In the genomic region with DNA sequence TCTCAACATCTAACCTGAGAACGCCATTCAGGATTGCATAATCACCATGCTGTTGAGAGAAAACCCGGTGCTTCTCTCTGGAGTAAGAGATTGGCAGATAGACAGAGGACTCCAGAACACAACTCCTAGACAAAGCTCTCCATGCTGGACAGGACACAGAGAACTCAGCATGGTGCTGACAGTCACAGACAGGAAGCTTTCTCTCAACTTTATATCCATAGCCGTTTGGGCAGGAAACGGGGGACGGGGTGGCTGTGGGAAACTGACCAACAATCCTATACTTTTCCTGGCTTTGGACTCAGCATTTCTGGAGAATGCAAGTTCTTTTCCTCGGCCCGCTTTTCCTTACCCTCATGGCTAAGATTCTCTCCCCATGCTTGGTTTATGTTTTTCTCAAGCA, we compare ENCODE assay signal across 12 mouse cellular contexts. TPM values are rescaled to one million over a fixed set of nuclear protein-coding genes. Genes with fewer than 3 reads are reported as not detected.
A peak's percentile ranks its signal among the peaks of the same experiment; 100 is the strongest.
DNase-seq lines count a peak whose midpoint lies in the region; ATAC-seq and TF ChIP-seq lines count a peak whose summit lies in the region.
"Had no signal": no experiment of that assay in that cellular context is flagged by ENCODE, and none has a peak within 500 bp of the region (broad histone marks: within the 10 kb centered on the region; RNA-seq: fewer than 3 reads in every experiment).

No protein-coding gene starts in this region.

- no peaks in the 10 kb centered on the region for H3K9me3 ChIP-seq in forebrain, embryonic 13.5 days (replicated peaks)
- no peaks in the 10 kb centered on the region for H3K9me3 ChIP-seq in forebrain, embryonic 12.5 days
- H3K9me3 ChIP-seq in hindbrain, embryonic 14.5 days (ENCODE audit: control insufficient read depth, low read length): no peaks in the 10 kb centered on the region
- H3K9me3 ChIP-seq in hindbrain, embryonic 10.5 days: no peaks in the 10 kb centered on the region
- H3K9me3 ChIP-seq in lung, embryonic 16.5 days (ENCODE audit: control insufficient read depth, low read length): no peaks in the 10 kb centered on the region
- no peaks in the 10 kb centered on the region for H3K9me3 ChIP-seq in neural tube, embryonic 15.5 days (replicated peaks)

- no peak overlapping the region for H3K4me2 ChIP-seq in forebrain, embryonic 13.5 days
- no peak overlapping the region for H3K4me2 ChIP-seq in forebrain, embryonic 12.5 days
- H3K4me2 ChIP-seq in hindbrain, embryonic 14.5 days (replicated peaks): no peak overlapping the region
- H3K4me2 ChIP-seq in lung, embryonic 16.5 days (ENCODE audit: low read depth, low read length): no peak overlapping the region
- no peak overlapping the region for H3K4me2 ChIP-seq in neural tube, embryonic 15.5 days

- 0 out of 2 replicates have a peak overlapping the region, but pooled peaks have one; percentile 25 for H3K27ac ChIP-seq in forebrain, embryonic 13.5 days
- H3K27ac ChIP-seq in forebrain, embryonic 12.5 days: no peak overlapping the region
- H3K27ac ChIP-seq in hindbrain, embryonic 14.5 days: 0 out of 2 replicates have a peak overlapping the region, but pooled peaks have one; percentile 44
- H3K27ac ChIP-seq in hindbrain, embryonic 10.5 days: no peak overlapping the region
- peak overlapping the region; percentile 84 for H3K27ac ChIP-seq in lung, embryonic 16.5 days (ENCODE audit: low read length)
- H3K27ac ChIP-seq in neural tube, embryonic 15.5 days (replicated peaks): peak overlapping the region; percentile 33; the same call in 1 of the 2 replicates
- H3K27ac ChIP-seq in layer of hippocampus, adult 2 months: no peak overlapping the region; the same call in 1 of the 2 replicates

- TF ChIP-seq CTCF in layer of hippocampus, adult 2 months (conservative IDR thresholded peaks at IDR 0.05): no peak

- H3K9ac ChIP-seq in forebrain, embryonic 13.5 days: no peak overlapping the region
- H3K9ac ChIP-seq in forebrain, embryonic 12.5 days: no peak overlapping the region
- H3K9ac ChIP-seq in hindbrain, embryonic 14.5 days: no peak overlapping the region
- no peak overlapping the region for H3K9ac ChIP-seq in lung, embryonic 16.5 days (ENCODE audit: low read length)
- H3K9ac ChIP-seq in neural tube, embryonic 15.5 days (replicated peaks): no peak overlapping the region

- no peak overlapping the region for H3K4me3 ChIP-seq in forebrain, embryonic 13.5 days
- no peak overlapping the region for H3K4me3 ChIP-seq in forebrain, embryonic 12.5 days (replicated peaks)
- no peak overlapping the region for H3K4me3 ChIP-seq in hindbrain, embryonic 14.5 days (replicated peaks; ENCODE audit: low read length)
- no peak overlapping the region for H3K4me3 ChIP-seq in hindbrain, embryonic 10.5 days
- H3K4me3 ChIP-seq in lung, embryonic 16.5 days (ENCODE audit: low read length): no peak overlapping the region
- H3K4me3 ChIP-seq in neural tube, embryonic 15.5 days (replicated peaks): no peak overlapping the region
- no peak overlapping the region for H3K4me3 ChIP-seq in layer of hippocampus, adult 2 months

- no peak for DNase-seq in hindbrain, embryonic 14.5 days (ENCODE audit: low spot score)
- DNase-seq in hindbrain, embryonic 10.5 days (ENCODE audit: low spot score): no peak
- no peak for DNase-seq in lung, postnatal 25 days (ENCODE audit: low spot score)
- DNase-seq in layer of hippocampus, adult 2 months (ENCODE audit: low spot score in 2 of 2): no peak
- DNase-seq: adrenal gland, adult 2 months; cerebellum, adult 11 months; gastrocnemius, postnatal 14 days; right cerebral cortex, adult 18-20 months had no signal

- no peak for ATAC-seq in forebrain, embryonic 13.5 days
- no peak for ATAC-seq in forebrain, embryonic 12.5 days (ENCODE audit: low FRiP score)
- no peak for ATAC-seq in hindbrain, embryonic 14.5 days (ENCODE audit: low FRiP score)
- 0 out of 2 replicates have a peak, but pooled peaks have one; percentile 34 for ATAC-seq in lung, embryonic 16.5 days (ENCODE audit: low read depth)
- no peak for ATAC-seq in neural tube, embryonic 15.5 days (ENCODE audit: low FRiP score)

- 0 out of 2 replicates have a peak, but pooled peaks cover 5% of the 10 kb centered on the region for H3K4me1 ChIP-seq in forebrain, embryonic 13.5 days
- 0 out of 2 replicates have a peak, but pooled peaks cover 5% of the 10 kb centered on the region for H3K4me1 ChIP-seq in forebrain, embryonic 12.5 days
- no peaks in the 10 kb centered on the region; the same call in 1 of the 2 replicates for H3K4me1 ChIP-seq in hindbrain, embryonic 14.5 days (replicated peaks; ENCODE audit: control insufficient read depth, insufficient read depth, low read length)
- no peaks in the 10 kb centered on the region for H3K4me1 ChIP-seq in hindbrain, embryonic 10.5 days (replicated peaks)
- H3K4me1 ChIP-seq in lung, embryonic 16.5 days (replicated peaks; ENCODE audit: control insufficient read depth, insufficient read depth, low read length): peaks cover 19% of the 10 kb centered on the region
- H3K4me1 ChIP-seq in neural tube, embryonic 15.5 days: no peaks in the 10 kb centered on the region

- WGBS in forebrain, embryonic 13.5 days: 89% methylated on average over 7 of the region's 7 CpGs
- 87% methylated on average over 7 of the region's 7 CpGs for WGBS in forebrain, embryonic 12.5 days
- 75% methylated on average over 7 of the region's 7 CpGs for WGBS in hindbrain, embryonic 14.5 days
- 82% methylated on average over 7 of the region's 7 CpGs for WGBS in hindbrain, embryonic 10.5 days
- WGBS in lung, embryonic 16.5 days: 57% methylated on average over 7 of the region's 7 CpGs
- 75% methylated on average over 7 of the region's 7 CpGs for WGBS in neural tube, embryonic 15.5 days

- H3K36me3 ChIP-seq in forebrain, embryonic 13.5 days (ENCODE audit: poor library complexity, severe bottlenecking): no peaks in the 10 kb centered on the region
- peaks cover 9% of the 10 kb centered on the region; the same call in 1 of the 2 replicates for H3K36me3 ChIP-seq in forebrain, embryonic 12.5 days (replicated peaks)
- no peaks in the 10 kb centered on the region for H3K36me3 ChIP-seq in hindbrain, embryonic 14.5 days (replicated peaks; ENCODE audit: control insufficient read depth, insufficient read depth)
- peaks cover 25% of the 10 kb centered on the region for H3K36me3 ChIP-seq in hindbrain, embryonic 10.5 days
- no peaks in the 10 kb centered on the region for H3K36me3 ChIP-seq in lung, embryonic 16.5 days (ENCODE audit: control insufficient read depth, insufficient read depth, low read length)
- H3K36me3 ChIP-seq in neural tube, embryonic 15.5 days: no peaks in the 10 kb centered on the region

- no peaks in the 10 kb centered on the region for H3K27me3 ChIP-seq in forebrain, embryonic 13.5 days
- H3K27me3 ChIP-seq in forebrain, embryonic 12.5 days: no peaks in the 10 kb centered on the region
- H3K27me3 ChIP-seq in hindbrain, embryonic 14.5 days (ENCODE audit: control insufficient read depth, insufficient read depth, low read length): no peaks in the 10 kb centered on the region
- no peaks in the 10 kb centered on the region for H3K27me3 ChIP-seq in hindbrain, embryonic 10.5 days (ENCODE audit: insufficient read depth, poor library complexity, severe bottlenecking)
- H3K27me3 ChIP-seq in lung, embryonic 16.5 days (ENCODE audit: control insufficient read depth, insufficient read depth, low read depth, low read length): no peaks in the 10 kb centered on the region
- H3K27me3 ChIP-seq in neural tube, embryonic 15.5 days (replicated peaks): no peaks in the 10 kb centered on the region

RNA-seq across cellular contexts. Expression of a gene that starts 51.8 kb away (rescaled TPM):
- polyA plus RNA-seq in forebrain, embryonic 13.5 days (2015; fragmentation: Nextera tagmentation; extraction: Ambion mirVana): 184 and 193 TPM in 2 replicates
- polyA plus RNA-seq in forebrain, embryonic 12.5 days (2016; fragmentation: Nextera tagmentation; extraction: Ambion mirVana): 199 and 207 TPM in 2 replicates
- 155 and 172 TPM in 2 replicates for polyA plus RNA-seq in hindbrain, embryonic 14.5 days (2014; fragmentation: Nextera tagmentation; extraction: Ambion mirVana)
- polyA plus RNA-seq in hindbrain, embryonic 10.5 days (2016; fragmentation: Nextera tagmentation; extraction: Ambion mirVana): 171 and 215 TPM in 2 replicates
- 193 and 203 TPM in 2 replicates for polyA plus RNA-seq in lung, embryonic 16.5 days (2015; fragmentation: Nextera tagmentation; extraction: Ambion mirVana)
- polyA plus RNA-seq in neural tube, embryonic 15.5 days (2015; fragmentation: Nextera tagmentation; extraction: Ambion mirVana): 194 and 201 TPM in 2 replicates
- total RNA-seq in layer of hippocampus, adult 2 months (2021): 10 to 100 TPM; 76.3 to 81.2 TPM

RNA-seq across cellular contexts. Expression of a gene that starts 58.6 kb away (rescaled TPM):
- polyA plus RNA-seq in forebrain, embryonic 13.5 days (2015; fragmentation: Nextera tagmentation; extraction: Ambion mirVana): 49.9 and 50.0 TPM in 2 replicates
- polyA plus RNA-seq in forebrain, embryonic 12.5 days (2016; fragmentation: Nextera tagmentation; extraction: Ambion mirVana): 44.0 and 45.6 TPM in 2 replicates
- 49.1 and 52.1 TPM in 2 replicates for polyA plus RNA-seq in hindbrain, embryonic 14.5 days (2014; fragmentation: Nextera tagmentation; extraction: Ambion mirVana)
- 61.6 and 63.9 TPM in 2 replicates for polyA plus RNA-seq in hindbrain, embryonic 10.5 days (2016; fragmentation: Nextera tagmentation; extraction: Ambion mirVana)
- 49.2 and 52.1 TPM in 2 replicates for polyA plus RNA-seq in lung, embryonic 16.5 days (2015; fragmentation: Nextera tagmentation; extraction: Ambion mirVana)
- 41.5 and 42.8 TPM in 2 replicates for polyA plus RNA-seq in neural tube, embryonic 15.5 days (2015; fragmentation: Nextera tagmentation; extraction: Ambion mirVana)
- 10 to 100 TPM; 66.1 to 69.7 TPM for total RNA-seq in layer of hippocampus, adult 2 months (2021)

Comparison
In these comparisons a context has a peak if more than half of its experiments do, and no peak if none do; other contexts are left out.
1. H3K27ac ChIP-seq: peak in forebrain, embryonic 13.5 days (single experiment), hindbrain, embryonic 14.5 days (single experiment), lung, embryonic 16.5 days (single experiment) and neural tube, embryonic 15.5 days (single experiment); none in forebrain, embryonic 12.5 days (single experiment), hindbrain, embryonic 10.5 days (single experiment) and layer of hippocampus, adult 2 months (single experiment).